Mouse (Mus musculus) heart, adult 9 months (tissue): Measurements from ENCODE around the gene Uqcr11.

Source experiments
- DNase-seq, 2 experiments: peaks; one replicate each; pipeline ENCODE4 v3.0.0; 2022; ENCODE audit warnings: low spot score in 2 of 2

Uqcr11 gene

DNA sequence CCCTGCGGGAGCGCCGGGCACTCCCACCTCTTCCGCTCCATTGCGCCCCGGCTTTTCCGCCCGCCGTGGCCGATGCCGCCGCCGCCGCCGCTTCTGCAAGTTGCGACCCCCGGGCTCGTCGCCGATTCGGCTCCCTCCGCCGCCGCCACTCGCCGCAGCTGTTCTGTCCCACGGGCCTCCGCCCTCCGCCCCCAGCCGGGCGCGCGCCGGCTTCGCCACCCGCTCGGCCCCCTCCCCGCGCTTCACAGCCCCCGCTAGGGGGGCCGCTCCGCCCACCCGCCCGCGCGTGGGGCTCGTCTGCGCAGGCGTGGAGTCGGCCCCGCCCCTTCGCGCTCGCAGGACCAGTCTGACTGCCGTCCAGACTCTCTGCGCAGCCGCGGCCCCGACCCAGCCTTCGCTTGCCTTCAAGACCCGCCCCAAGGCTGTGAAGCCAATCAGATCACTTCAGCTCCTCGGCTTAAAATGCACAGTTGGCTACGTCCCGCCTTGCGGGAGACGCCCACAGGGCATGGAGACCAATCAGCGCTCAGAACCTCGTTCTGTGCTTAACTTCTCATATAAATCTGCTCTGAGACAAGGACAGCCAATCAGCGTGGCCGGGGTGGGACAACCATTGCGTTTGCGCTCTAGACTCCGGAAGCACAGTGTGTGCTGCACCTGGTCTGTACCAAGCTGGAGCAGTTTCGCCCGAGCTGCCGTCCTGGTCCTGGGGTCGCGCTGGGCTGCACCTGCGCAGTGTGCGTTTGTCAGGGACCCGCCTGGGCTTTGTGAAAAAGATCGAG, 7.2 kb downstream of the Uqcr11 start, which contains the start of gene Mbd3:
Gene Mbd3 (minus strand): TSS at position 360 of the 782 bp plus-strand sequence.
- DNase-seq, result peak; percentile 100

GRCm38 (mm10) chr10:80398719-80399190, 7.9 kb downstream of the Uqcr11 start:
- peak; percentile 96 to 97 for DNase-seq

DNA sequence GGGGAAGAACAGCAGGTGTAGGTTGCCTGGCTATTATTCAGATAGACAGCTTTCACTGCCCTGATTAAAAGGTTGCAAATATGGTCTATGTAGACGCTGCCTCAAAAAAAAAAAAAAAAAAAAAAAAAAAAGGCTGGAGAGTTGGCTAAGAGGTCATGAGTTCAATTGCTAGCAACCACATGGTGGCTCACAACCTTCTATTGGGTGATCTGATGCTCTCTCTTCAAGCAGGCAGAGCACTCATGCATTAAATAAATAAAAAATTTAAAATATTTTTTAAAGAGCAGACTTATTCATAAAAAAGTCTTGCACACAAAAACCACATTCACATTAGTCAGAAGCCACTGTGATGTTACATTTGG, 8.5 kb downstream of the Uqcr11 start:
- DNase-seq, result no peak

DNA sequence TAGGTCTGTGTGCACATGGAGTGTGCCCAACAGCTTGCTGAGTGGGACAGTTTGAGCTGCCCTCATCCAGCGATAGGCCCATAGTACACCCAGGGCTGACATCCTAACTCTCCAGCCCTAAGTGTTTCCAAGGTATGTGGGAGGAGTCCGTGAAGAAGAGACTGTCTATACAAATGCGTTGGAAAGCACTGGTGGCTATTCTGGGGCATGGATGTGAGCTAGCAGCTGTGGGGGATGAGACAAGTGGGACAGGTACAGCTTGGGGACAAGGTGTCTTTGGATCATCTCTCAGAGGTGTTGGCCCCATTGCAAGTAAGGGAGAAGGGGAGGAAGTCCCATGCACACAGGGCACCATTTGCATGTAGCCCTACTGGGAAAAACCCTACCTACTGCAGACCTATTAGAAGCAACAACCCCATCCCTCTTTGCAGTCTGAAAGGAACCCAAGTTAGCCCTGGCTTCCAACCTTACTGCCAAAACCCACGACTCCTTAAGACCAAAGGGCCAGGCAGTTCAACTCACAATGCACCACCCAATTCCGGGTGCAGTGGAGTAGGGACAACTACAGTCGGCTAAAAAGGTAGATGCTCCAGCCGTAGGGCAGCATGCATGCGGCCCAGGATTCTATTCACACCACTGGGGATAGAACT, 9.0 kb downstream of the Uqcr11 start:
- DNase-seq, result no peak

- DNase-seq, result no peak
Observed at GRCm38 (mm10) chr10:80396822-80397523, 9.7 kb downstream of the Uqcr11 start.

- no peak for DNase-seq
Observed at GRCm38 (mm10) chr10:80395025-80395627, 11.5 kb downstream of the Uqcr11 start.

GRCm38 (mm10) chr10:80392687-80393086, 13.9 kb downstream of the Uqcr11 start:
- DNase-seq, result no peak

DNA sequence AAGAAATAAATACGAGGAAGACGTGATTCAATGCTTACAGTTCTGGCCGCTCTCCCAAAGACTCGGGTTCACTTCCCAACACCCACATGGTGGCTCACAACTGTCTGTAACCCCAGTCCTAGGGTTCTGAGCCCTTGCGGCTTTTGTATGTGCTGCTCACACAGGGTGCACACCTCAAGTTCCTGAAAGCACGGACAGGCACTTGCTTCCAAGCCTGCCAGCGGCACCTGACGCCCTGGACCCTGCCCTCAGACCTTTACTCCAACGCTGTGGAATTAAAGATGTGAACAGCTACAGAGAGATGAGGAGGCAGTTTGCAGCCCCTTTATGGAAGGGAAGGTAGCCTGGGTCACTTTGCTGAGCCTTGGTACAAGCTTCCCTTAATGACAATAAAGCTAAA, 15.9 kb downstream of the Uqcr11 start:
- no peak for DNase-seq

- no peak for DNase-seq
Observed at GRCm38 (mm10) chr10:80389185-80389708, 17.4 kb downstream of the Uqcr11 start.

GRCm38 (mm10) chr10:80388731-80389130, 17.9 kb downstream of the Uqcr11 start:
- no peak for DNase-seq

DNA sequence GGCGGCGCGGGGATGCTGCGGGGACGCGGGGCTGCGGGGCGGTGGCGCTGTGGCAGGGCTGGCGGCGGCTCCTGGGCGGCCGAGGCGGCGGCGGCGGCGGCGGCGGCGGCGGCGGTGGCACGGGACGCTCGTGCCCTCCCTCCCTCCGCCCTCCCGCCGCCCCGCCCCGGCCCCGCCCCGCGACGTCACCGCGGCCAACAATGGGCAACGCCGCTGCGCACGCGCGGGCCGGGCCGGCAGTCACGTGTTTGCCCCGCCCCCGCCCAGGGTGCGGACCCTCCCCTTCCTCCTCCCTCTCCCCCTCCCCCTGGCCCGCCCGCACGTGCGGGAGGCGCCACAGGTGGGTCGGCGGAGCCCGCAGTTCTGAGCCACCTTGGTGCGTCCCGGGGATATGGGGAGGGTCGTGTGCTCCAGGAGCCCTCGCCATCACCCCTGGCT, 19.1 kb downstream of the Uqcr11 start, which contains the start of gene Mex3d:
Gene Mex3d (minus strand): TSS at position 138 of the 438 bp plus-strand sequence.
- peak; percentile 75 to 82 for DNase-seq

- no peak for DNase-seq
Observed at GRCm38 (mm10) chr10:80386735-80387471, 19.7 kb downstream of the Uqcr11 start.

GRCm38 (mm10) chr10:80385811-80386734, 20.6 kb downstream of the Uqcr11 start:
- no peak for DNase-seq

DNA sequence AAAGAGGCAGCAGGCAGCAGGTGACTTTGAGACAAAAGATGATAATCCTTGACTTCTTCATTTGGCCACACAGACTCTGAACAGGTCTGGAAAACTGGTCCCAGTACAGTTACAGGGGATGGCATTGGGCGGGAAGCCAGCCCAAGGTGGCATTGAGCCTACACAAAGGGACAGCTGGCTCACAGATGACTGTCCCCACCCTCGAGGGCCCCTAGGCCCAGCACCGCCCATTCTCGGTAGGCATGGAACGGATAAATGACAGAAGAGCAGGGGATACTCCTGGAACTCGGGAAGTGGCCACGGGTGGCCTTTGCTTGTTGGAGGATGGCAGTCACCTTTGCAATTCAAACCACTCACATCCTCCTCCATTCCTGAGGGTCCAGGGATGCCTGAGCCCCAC, 21.3 kb downstream of the Uqcr11 start:
- no peak for DNase-seq

- DNase-seq, result no peak
Observed at GRCm38 (mm10) chr10:80384709-80385108, 21.9 kb downstream of the Uqcr11 start.

DNA sequence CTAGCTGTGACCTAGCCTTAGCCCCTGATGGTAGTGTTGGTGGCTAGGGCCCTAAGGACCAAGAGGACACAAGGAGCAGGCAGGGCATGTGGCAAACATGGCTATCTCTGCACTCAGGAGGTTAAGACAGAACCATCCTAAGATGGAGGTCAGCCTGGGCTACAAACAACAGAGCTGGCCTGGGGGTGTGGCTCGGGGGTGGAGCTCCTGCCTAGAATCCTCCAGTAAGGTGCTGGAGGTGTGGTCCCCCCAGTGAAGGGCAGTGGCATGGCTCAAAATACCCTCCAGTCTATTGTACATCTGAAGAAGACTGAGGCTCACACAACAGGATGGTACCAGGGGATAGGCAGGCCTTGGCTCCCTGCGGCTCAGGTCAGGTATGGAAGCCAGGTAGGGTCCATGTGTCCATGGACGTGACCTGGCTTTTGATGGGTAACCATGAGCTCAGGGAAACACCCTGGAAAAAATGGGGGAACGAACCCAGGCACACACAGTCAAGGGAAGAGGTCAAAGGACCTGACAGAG, 22.5 kb downstream of the Uqcr11 start:
- DNase-seq, result no peak

- DNase-seq, result no peak
Observed at GRCm38 (mm10) chr10:80383431-80383830, 23.2 kb downstream of the Uqcr11 start.

DNA sequence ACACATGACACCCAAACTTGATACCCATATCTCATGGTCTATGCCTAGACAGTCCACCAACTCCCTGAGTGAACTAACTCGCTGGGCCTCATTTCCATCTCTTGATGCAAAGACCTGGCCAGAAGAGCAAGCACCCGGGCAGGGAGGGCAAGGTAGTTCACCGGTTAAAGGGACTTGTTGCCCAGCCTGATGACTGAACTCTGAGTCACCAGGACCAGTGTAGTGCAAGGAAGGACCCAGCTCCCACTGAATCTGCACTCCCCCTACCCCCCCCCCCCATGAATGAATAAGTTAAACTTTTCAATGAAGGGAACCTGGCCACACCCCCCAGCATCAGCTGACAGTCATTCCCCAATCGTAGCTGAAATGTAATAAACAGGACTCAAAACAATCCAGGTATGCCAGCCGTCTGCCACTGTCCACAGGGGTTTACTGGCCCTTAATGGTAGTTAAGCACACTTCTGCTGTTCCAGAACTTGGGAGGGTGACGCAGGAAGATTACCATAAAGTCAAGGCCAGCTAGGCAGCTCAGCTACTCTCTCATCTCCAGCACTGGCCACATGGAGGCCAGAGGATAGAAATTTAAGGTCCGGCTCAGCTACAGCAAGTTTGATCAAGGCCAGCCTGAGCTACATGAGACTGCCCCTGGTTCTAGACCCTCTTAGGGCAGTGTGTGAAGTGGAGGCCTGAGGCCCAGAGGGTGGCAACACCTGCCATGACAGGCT, 23.8 kb downstream of the Uqcr11 start:
- DNase-seq, result no peak

GRCm38 (mm10) chr10:80377716-80378115, 28.9 kb downstream of the Uqcr11 start:
- DNase-seq, result no peak
